Mouse (Mus musculus): ENCODE measurements around the gene Six5. TPM values are rescaled to one million over a fixed set of nuclear protein-coding genes. Genes with fewer than 3 reads are reported as not detected.

Six5 gene
- polyA plus RNA-seq, 1 experiment: 5.0 TPM

GRCm38 (mm10) chr7:19147497-19148045, 53.2 kb downstream of the Six5 start:
- TF ChIP-seq CTCF (IDR thresholded peaks at IDR 0.05; ENCODE audit: extremely low read depth, insufficient read depth, low read length) (no peak), POLR2A (IDR thresholded peaks at IDR 0.05; ENCODE audit: extremely low read depth, insufficient read depth, low read length) (no peak)
- peaks cover 2% of the 10 kb centered on the region for H3K4me1 ChIP-seq (ENCODE audit: control insufficient read depth, insufficient read depth, low read length)
- H3K4me3 ChIP-seq (ENCODE audit: insufficient read depth, low read length): no peak overlapping the region; the same call in 1 of the 2 replicates
- H3K27ac ChIP-seq (ENCODE audit: insufficient read depth, low read length): no peak overlapping the region

Other genes starting within 250 kb of the Six5 start
- gene Pglyrp1, start 223.3 kb upstream of the Six5 start, polyA plus RNA-seq (2012; rRNA removed): 15.7 and 16.0 TPM in 2 replicates
- gene Ccdc61, start 184.2 kb upstream of the Six5 start, polyA plus RNA-seq (2012; rRNA removed): 14.7 and 15.8 TPM in 2 replicates
- gene Nova2, start 168.7 kb upstream of the Six5 start, polyA plus RNA-seq (2012; rRNA removed): 22.3 and 23.3 TPM in 2 replicates
- 2.8 and 3.3 TPM in 2 replicates for gene Nanos2, start 107.2 kb upstream of the Six5 start, polyA plus RNA-seq (2012; rRNA removed)
- gene Mypop, start 103.3 kb upstream of the Six5 start, polyA plus RNA-seq (2012; rRNA removed): 49.7 and 50.8 TPM in 2 replicates
- 27.2 and 28.5 TPM in 2 replicates for gene Irf2bp1, start 90.5 kb upstream of the Six5 start, polyA plus RNA-seq (2012; rRNA removed)
- not detected in 2 replicates for gene Foxa3, start 71.1 kb upstream of the Six5 start, polyA plus RNA-seq (2012; rRNA removed)
- 113 and 118 TPM in 2 replicates for gene Sympk, start 70.2 kb upstream of the Six5 start, polyA plus RNA-seq (2012; rRNA removed)
- gene Rsph6a, start 39.9 kb upstream of the Six5 start, polyA plus RNA-seq (2012; rRNA removed): 0.10 and 0.17 TPM in 2 replicates
- gene Dmwd, start 18.4 kb upstream of the Six5 start, polyA plus RNA-seq (2012; rRNA removed): 171 and 178 TPM in 2 replicates
- 40.9 and 47.6 TPM in 2 replicates for gene Dmpk, start 10.7 kb upstream of the Six5 start, polyA plus RNA-seq (2012; rRNA removed)
- gene Gm4969, start 23.8 kb downstream of the Six5 start, polyA plus RNA-seq (2012; rRNA removed): 0.70 and 1.1 TPM in 2 replicates
- 8.2 and 8.6 TPM in 2 replicates for gene Fbxo46, start 25.3 kb downstream of the Six5 start, polyA plus RNA-seq (2012; rRNA removed)
- 16.2 and 17.4 TPM in 2 replicates for gene Qpctl, start 54.7 kb downstream of the Six5 start, polyA plus RNA-seq (2012; rRNA removed)
- 88.2 and 92.1 TPM in 2 replicates for gene Snrpd2, start 55.1 kb downstream of the Six5 start, polyA plus RNA-seq (2012; rRNA removed)
- gene Gipr, start 71.5 kb downstream of the Six5 start, polyA plus RNA-seq (2012; rRNA removed): 3.3 and 3.9 TPM in 2 replicates
- gene Eml2, start 81.8 kb downstream of the Six5 start, polyA plus RNA-seq (2012; rRNA removed): 156 and 157 TPM in 2 replicates
- gene Gpr4, start 117.9 kb downstream of the Six5 start, polyA plus RNA-seq (2012; rRNA removed): 6.1 and 6.5 TPM in 2 replicates
- 41.0 and 41.5 TPM in 2 replicates for gene Opa3, start 133.7 kb downstream of the Six5 start, polyA plus RNA-seq (2012; rRNA removed)
- gene Vasp, start 177.2 kb downstream of the Six5 start, polyA plus RNA-seq (2012; rRNA removed): 15.3 and 16.5 TPM in 2 replicates
- 0.21 and 0.23 TPM in 2 replicates for gene Ppm1n, start 185.5 kb downstream of the Six5 start, polyA plus RNA-seq (2012; rRNA removed)
- 140 TPM in 2 replicates for gene Rtn2, start 188.0 kb downstream of the Six5 start, polyA plus RNA-seq (2012; rRNA removed)
- gene Fosb, start 215.5 kb downstream of the Six5 start, polyA plus RNA-seq (2012; rRNA removed): 5.1 and 7.1 TPM in 2 replicates